Comparison of ENCODE assay signal across 8 mouse cellular contexts in genomic region chr13:43616551-43616950, GRCm38 (mm10). TPM values are rescaled to one million over a fixed set of nuclear protein-coding genes. Genes with fewer than 3 reads are reported as not detected.
A peak's percentile ranks its signal among the peaks of the same experiment; 100 is the strongest.
DNase-seq lines count a peak whose midpoint lies in the region; ATAC-seq lines count a peak whose summit lies in the region.

No protein-coding gene starts in this region.

- no peaks in the 10 kb centered on the region for H3K9me3 ChIP-seq in lung, embryonic 16.5 days (ENCODE audit: control insufficient read depth, low read length)
- H3K9me3 ChIP-seq in embryonic facial prominence, embryonic 14.5 days (ENCODE audit: control insufficient read depth, low read length) = no peaks in the 10 kb centered on the region
- H3K9me3 ChIP-seq in limb, embryonic 13.5 days = no peaks in the 10 kb centered on the region
- no peaks in the 10 kb centered on the region for H3K9me3 ChIP-seq in stomach, embryonic 15.5 days

- no peak for DNase-seq in lung, postnatal 10 days
- DNase-seq in embryonic facial prominence, embryonic 14.5 days (ENCODE audit: low spot score) = no peak
- no peak for DNase-seq in thymus, postnatal 0 days (ENCODE audit: low spot score)
- no peak for DNase-seq in spleen, adult 18-20 months
- no peak for DNase-seq in gastrocnemius, postnatal 4 days (ENCODE audit: low spot score in 2 of 2)

- no peak overlapping the region for H3K27ac ChIP-seq in lung, embryonic 16.5 days (ENCODE audit: low read length)
- no peak overlapping the region for H3K27ac ChIP-seq in embryonic facial prominence, embryonic 14.5 days (replicated peaks; ENCODE audit: low read depth, low read length)
- H3K27ac ChIP-seq in limb, embryonic 13.5 days = no peak overlapping the region
- H3K27ac ChIP-seq in stomach, embryonic 15.5 days = no peak overlapping the region

- peaks cover 9% of the 10 kb centered on the region; the same call in 1 of the 2 replicates for H3K4me1 ChIP-seq in lung, embryonic 16.5 days (replicated peaks; ENCODE audit: control insufficient read depth, insufficient read depth, low read length)
- H3K4me1 ChIP-seq in embryonic facial prominence, embryonic 14.5 days (ENCODE audit: control insufficient read depth, insufficient read depth, low read length) = peaks cover 9% of the 10 kb centered on the region; the same call in 1 of the 2 replicates
- peaks cover 27% of the 10 kb centered on the region for H3K4me1 ChIP-seq in limb, embryonic 13.5 days
- no peaks in the 10 kb centered on the region for H3K4me1 ChIP-seq in stomach, embryonic 15.5 days

- H3K27me3 ChIP-seq in lung, embryonic 16.5 days (ENCODE audit: control insufficient read depth, insufficient read depth, low read depth, low read length) = peaks cover 3% of the 10 kb centered on the region; the same call in 1 of the 2 replicates
- H3K27me3 ChIP-seq in embryonic facial prominence, embryonic 14.5 days (replicated peaks; ENCODE audit: control insufficient read depth, insufficient read depth, low read length) = no peaks in the 10 kb centered on the region
- no peaks in the 10 kb centered on the region for H3K27me3 ChIP-seq in limb, embryonic 13.5 days
- no peaks in the 10 kb centered on the region for H3K27me3 ChIP-seq in stomach, embryonic 15.5 days (replicated peaks)

- peak overlapping the region; percentile 78; the same call in 1 of the 2 replicates for H3K9ac ChIP-seq in lung, embryonic 16.5 days (ENCODE audit: low read length)
- H3K9ac ChIP-seq in embryonic facial prominence, embryonic 14.5 days (ENCODE audit: low read depth, low read length) = peak overlapping the region; percentile 85
- peak overlapping the region; percentile 85; the same call in 1 of the 2 replicates for H3K9ac ChIP-seq in limb, embryonic 13.5 days
- H3K9ac ChIP-seq in stomach, embryonic 15.5 days = no peak overlapping the region

- H3K36me3 ChIP-seq in lung, embryonic 16.5 days (ENCODE audit: control insufficient read depth, insufficient read depth, low read length) = no peaks in the 10 kb centered on the region
- H3K36me3 ChIP-seq in embryonic facial prominence, embryonic 14.5 days (ENCODE audit: control insufficient read depth, insufficient read depth, low read length) = no peaks in the 10 kb centered on the region
- no peaks in the 10 kb centered on the region for H3K36me3 ChIP-seq in limb, embryonic 13.5 days
- H3K36me3 ChIP-seq in stomach, embryonic 15.5 days = no peaks in the 10 kb centered on the region

- peak overlapping the region; percentile 81 for H3K4me3 ChIP-seq in lung, embryonic 16.5 days (ENCODE audit: low read length)
- H3K4me3 ChIP-seq in embryonic facial prominence, embryonic 14.5 days (ENCODE audit: low read depth, low read length) = peak overlapping the region; percentile 72
- peak overlapping the region; percentile 78 for H3K4me3 ChIP-seq in limb, embryonic 13.5 days
- H3K4me3 ChIP-seq in stomach, embryonic 15.5 days (replicated peaks) = peak overlapping the region; percentile 56

- WGBS in lung, embryonic 16.5 days = 26% methylated on average over 6 of the region's 6 CpGs
- WGBS in embryonic facial prominence, embryonic 14.5 days = 22% methylated on average over 6 of the region's 6 CpGs
- 35% methylated on average over 6 of the region's 6 CpGs for WGBS in limb, embryonic 13.5 days
- 40% methylated on average over 6 of the region's 6 CpGs for WGBS in stomach, embryonic 15.5 days

- no peak for ATAC-seq in lung, embryonic 16.5 days (ENCODE audit: low read depth)
- ATAC-seq in embryonic facial prominence, embryonic 14.5 days (ENCODE audit: low read depth) = no peak
- no peak for ATAC-seq in limb, embryonic 13.5 days (ENCODE audit: low FRiP score, low read depth)
- no peak for ATAC-seq in stomach, embryonic 15.5 days (ENCODE audit: insufficient read depth, low FRiP score, low read depth)

- peak overlapping the region; percentile 93 for H3K4me2 ChIP-seq in lung, embryonic 16.5 days (ENCODE audit: low read depth, low read length)
- peak overlapping the region; percentile 83 for H3K4me2 ChIP-seq in embryonic facial prominence, embryonic 14.5 days (ENCODE audit: low read depth, low read length)
- H3K4me2 ChIP-seq in limb, embryonic 13.5 days (replicated peaks) = peak overlapping the region; percentile 89
- H3K4me2 ChIP-seq in stomach, embryonic 15.5 days = peak overlapping the region; percentile 75

RNA-seq across cellular contexts. Expression of gene Rnf182, which starts 1.0 kb away (rescaled TPM):
- 3.6 and 4.3 TPM in 2 replicates for polyA plus RNA-seq in lung, embryonic 16.5 days (2015; fragmentation: Nextera tagmentation; extraction: Ambion mirVana)
- polyA plus RNA-seq in embryonic facial prominence, embryonic 14.5 days (2014; fragmentation: Nextera tagmentation; extraction: Ambion mirVana) = 7.8 and 8.2 TPM in 2 replicates
- 9.1 and 9.7 TPM in 2 replicates for polyA plus RNA-seq in limb, embryonic 13.5 days (2015; fragmentation: Nextera tagmentation; extraction: Ambion mirVana)
- polyA plus RNA-seq in stomach, embryonic 15.5 days (2015; fragmentation: Nextera tagmentation; extraction: Ambion mirVana) = 2.4 and 2.7 TPM in 2 replicates
- 0.10 and 0.33 TPM in 2 replicates for polyA plus RNA-seq in thymus, postnatal 0 days (2015; fragmentation: Nextera tagmentation; extraction: Ambion mirVana)
- under 1 TPM; 0.39 TPM for total RNA-seq in gastrocnemius, postnatal 4 days (2021)

RNA-seq across cellular contexts. Expression of gene Mcur1, which starts 56.6 kb away (rescaled TPM):
- polyA plus RNA-seq in lung, embryonic 16.5 days (2015; fragmentation: Nextera tagmentation; extraction: Ambion mirVana) = 15.9 and 16.4 TPM in 2 replicates
- 14.5 and 15.5 TPM in 2 replicates for polyA plus RNA-seq in embryonic facial prominence, embryonic 14.5 days (2014; fragmentation: Nextera tagmentation; extraction: Ambion mirVana)
- polyA plus RNA-seq in limb, embryonic 13.5 days (2015; fragmentation: Nextera tagmentation; extraction: Ambion mirVana) = 16.7 and 17.0 TPM in 2 replicates
- 12.7 and 14.8 TPM in 2 replicates for polyA plus RNA-seq in stomach, embryonic 15.5 days (2015; fragmentation: Nextera tagmentation; extraction: Ambion mirVana)
- 11.9 and 12.7 TPM in 2 replicates for polyA plus RNA-seq in thymus, postnatal 0 days (2015; fragmentation: Nextera tagmentation; extraction: Ambion mirVana)
- 10 to 100 TPM; 21.0 to 23.5 TPM for total RNA-seq in gastrocnemius, postnatal 4 days (2021)
